Mouse (Mus musculus) kidney, adult 2 months (tissue): ENCODE results near the gene Wwtr1.

Source experiments
- CTCF ChIP-seq: fragments of 200-500 bp; conservative IDR thresholded peaks from 2 replicates; pipeline ENCODE4 v1.5.1; 2011; ENCODE audit warnings: low read depth, mild to moderate bottlenecking, control low read depth, low read length, moderate library complexity, mixed read lengths; ENCODE audit not compliant: insufficient read depth, insufficient read length
- POLR2A ChIP-seq: fragments of 200-500 bp; IDR thresholded peaks from one replicate; pipeline ENCODE4 v1.6.1; 2011; ENCODE audit warnings: low read depth, low read length, control low read depth

- no peak for TF ChIP-seq CTCF
- no peak for TF ChIP-seq POLR2A
These were observed 69.7 kb downstream of the Wwtr1 start for GRCm38 (mm10) chr3:57505991-57506390.
